Mouse (Mus musculus) MEL-GATA-1-ER (cell line): ENCODE data around the gene Ndufb2.

Experiments
- DNase-seq: peaks from one replicate; pipeline ENCODE4 v3.0.0-alpha.2; 2012; ENCODE audit warnings: low read depth; ENCODE audit errors: extremely low read depth

Gene Ndufb2

DNA sequence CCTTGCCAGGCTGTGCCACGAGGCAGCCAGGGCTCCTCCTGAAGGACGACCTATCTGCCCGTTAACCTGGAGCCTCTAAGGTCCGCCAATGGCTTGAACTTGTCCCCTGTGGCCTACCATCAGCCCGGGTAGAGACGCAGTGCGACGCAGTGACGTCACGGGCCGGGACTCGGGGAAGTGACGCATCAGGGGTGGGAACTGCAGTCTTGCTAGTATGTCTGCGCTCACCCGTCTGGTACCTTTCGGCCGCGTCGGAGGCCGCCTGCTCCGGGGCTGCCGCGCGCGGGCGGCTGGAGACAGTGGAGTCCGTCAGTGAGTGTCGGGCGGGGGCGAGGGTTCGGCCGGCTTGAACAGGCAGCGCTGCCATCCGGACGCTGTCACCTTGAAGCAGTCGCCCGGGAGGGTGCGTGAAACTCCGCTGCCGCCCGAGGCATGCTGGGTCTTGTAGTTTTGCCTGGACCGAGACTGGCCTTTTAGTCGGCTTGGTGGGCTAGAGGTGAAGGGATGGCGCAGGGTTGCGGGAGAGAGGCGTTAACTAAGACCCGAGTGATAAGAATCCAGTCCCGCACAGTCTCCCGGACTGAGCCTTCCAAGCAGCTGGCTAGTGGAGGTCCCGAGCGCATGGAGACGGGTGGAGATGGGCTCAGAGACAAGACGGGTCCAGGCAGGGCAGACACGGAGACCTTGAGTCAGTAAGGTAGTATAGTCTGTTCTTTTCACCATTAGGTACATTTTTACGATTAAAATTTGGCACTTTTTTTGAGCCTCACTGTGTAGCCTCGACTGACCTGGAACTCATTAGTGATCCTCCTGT, at the start of gene Ndufb2:
Ndufb2 (plus strand) TSS at position 174 of the 814 bp plus-strand sequence.
- DNase-seq, result peak; percentile 83

GRCm38 (mm10) chr6:39542631-39543597, 49.5 kb upstream of the Ndufb2 start:
- DNase-seq, result no peak

DNA sequence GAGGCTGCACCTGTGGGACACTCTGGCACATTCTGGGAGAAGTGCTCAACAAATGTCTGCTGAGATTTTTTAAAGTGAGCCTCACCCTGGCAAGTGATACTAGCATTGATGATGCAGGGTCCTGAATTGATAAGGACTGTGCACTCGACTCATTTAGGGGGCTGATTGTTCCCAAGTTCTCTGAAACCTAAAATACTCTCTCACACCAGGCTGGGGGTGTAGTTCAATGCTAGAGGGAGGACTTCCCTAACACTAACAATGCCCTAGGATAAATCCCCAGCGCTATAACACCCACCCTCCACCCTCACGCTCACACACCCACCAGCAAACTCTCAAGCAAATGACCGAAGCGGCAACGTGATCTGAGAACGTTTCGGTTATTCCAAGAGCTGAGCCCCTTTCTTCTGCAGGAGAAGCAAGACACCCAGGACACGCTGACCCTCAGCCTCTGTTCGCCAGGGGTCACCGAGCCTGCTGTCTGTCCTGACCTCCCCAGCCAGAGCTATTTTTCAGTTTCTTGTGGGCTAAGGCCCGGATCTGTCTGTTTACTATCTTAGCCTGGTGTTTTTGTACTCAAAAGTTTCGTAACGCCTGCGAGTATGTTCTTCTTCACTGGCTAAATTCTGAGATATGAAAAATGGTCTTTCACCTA, 48.5 kb upstream of the Ndufb2 start:
- no peak for DNase-seq

- DNase-seq, result no peak
These were observed 46.9 kb upstream of the Ndufb2 start for GRCm38 (mm10) chr6:39545474-39545873.

GRCm38 (mm10) chr6:39548030-39548429, 44.3 kb upstream of the Ndufb2 start:
- no peak for DNase-seq

GRCm38 (mm10) chr6:39551981-39552636, 40.3 kb upstream of the Ndufb2 start:
- no peak for DNase-seq

- no peak for DNase-seq
These were observed 37.3 kb upstream of the Ndufb2 start for GRCm38 (mm10) chr6:39554888-39555647.

DNA sequence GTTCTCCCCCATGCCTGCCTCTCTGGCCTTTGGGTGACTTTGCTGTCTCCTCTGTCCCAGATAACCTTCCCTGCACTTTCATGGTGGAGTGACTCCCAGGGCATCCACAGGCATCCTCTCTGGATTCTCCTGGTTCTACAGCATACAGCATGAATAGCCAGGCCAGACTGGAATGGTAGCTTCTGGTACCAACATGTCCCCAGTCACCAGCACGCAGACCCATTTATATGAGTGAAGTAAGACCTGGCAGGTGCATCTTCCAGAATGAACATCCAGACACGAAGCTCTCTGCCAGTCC, 36.8 kb upstream of the Ndufb2 start:
- DNase-seq, result no peak

DNA sequence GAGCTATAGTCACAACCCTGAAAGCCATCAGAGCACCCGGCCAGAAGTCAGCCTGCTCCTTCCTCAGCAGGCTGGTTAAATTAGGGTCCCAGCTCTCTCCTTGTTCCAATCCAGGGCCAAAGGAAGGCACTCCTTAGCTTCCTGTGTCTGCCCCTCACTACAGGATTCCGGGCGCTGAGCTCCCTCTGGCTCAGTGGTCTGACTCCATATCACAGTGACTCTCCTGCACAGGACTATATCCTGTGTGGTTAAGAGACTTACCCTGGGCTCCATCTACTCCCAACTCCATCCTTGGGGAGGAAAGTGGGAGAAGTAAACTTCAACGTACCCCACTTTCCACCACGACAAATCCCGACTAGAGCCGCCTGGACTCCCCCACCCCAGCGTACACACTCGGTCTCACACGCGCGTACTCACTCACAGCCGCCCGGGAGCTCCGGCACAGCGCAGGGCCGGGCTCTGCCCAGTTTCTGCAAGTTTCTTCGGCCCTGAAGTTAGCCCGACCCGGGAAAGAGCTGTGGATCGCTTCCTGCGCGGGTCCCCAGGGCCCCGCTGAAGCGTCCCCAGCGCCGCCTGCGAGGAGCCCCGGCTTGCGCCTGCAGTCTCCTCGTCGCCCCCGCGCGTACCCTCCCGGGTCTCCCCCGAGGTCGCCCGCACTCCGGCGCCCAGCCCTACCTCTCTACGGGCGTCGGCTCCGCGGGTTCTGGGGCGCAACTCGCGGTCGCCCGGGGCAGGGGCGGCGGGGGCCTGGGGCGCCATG, 35.3 kb upstream of the Ndufb2 start:
- no peak for DNase-seq

DNA sequence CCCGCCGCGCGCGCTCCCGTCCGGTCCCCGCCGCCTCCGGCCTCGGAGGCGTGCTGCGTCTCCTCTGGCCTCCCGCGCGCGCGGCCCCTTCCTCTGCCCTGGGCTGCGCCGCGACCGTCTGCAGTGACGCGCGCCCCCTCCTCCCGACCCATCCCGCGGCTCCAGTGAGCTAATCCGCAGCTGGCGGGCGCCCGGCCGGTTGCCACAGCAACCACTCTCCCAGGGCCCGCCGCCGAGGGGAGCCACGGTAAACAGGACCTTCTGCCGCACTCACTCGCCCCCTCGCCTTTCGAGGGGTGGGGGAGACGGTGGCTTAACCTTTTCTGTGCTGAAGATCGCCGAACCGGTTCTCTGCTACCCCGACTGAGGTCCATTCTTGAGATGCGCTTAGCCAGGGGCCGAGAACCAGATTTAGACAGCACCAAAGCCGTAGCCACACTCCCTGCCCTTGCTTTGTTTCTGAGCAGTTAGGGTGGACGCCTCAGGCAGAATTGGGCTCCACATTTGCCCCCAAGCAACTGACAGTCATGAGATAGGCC, 34.6 kb upstream of the Ndufb2 start, which contains the start of gene Dennd2a:
Dennd2a (minus strand) TSS at position 145 of the 539 bp plus-strand sequence.
- DNase-seq, result no peak

- no peak for DNase-seq
These were observed 33.0 kb upstream of the Ndufb2 start for GRCm38 (mm10) chr6:39559276-39559939.

DNA sequence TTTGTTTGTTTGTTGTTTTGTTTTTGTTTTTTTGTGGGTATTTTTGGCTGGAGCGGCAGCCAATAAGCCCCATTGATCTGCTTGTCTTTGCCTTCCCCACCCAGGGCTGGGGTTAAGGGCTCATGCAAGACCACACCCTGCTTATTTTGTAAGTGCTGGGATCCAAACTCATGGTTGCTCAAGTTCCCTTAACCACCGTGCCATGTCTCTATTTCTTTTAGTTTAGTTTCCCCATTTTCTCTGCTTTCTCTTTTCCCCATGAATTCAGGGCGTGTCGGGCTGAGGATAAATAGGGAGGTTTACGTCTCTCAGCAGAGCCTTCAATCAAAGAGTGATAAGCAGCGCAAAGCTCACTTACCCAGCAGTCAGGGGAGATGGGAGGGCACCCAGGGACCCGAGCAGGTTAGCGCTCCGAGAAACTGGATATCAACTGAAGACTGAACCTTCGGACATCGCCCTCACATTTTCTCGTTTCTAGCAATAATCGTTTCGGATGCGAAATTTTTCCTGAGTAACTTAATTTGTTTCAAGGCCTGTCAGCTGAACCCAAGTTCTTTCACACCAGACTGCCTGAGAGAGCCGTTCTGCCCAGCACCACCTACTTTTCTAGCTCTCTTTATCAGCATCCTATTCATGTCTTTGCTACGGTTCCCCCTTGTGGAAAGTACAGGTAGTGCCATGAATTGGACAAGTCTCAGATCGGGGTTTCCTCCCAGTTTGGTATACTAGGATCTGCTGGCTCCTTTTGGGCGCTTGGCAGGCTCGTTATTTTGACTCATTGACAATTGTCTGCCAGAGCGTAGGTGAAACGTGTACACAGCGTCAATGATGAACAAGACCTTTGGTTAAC, 30.0 kb upstream of the Ndufb2 start:
- peak; percentile 92 for DNase-seq

DNA sequence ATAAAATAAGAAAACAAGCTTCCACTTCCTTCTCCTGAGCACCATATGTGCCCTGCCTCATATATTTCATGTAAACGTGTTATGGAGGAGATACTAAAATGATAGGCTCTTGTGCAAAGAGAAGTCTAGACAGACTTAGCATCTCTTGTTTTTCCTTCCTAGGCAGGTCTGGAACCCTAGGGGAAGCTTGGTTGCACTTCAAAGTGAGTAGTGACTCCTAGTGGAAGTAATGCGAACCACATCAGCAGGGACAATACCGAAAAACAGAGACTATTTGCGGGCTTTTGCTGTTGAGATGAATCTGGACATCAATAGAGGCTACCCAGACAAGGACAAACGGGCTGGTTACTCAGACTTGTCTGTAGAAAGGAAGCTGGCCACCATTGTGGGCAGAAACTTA, 24.8 kb upstream of the Ndufb2 start:
- peak; percentile 41 for DNase-seq

GRCm38 (mm10) chr6:39570426-39570825, 21.9 kb upstream of the Ndufb2 start:
- no peak for DNase-seq

GRCm38 (mm10) chr6:39573791-39574554, 18.4 kb upstream of the Ndufb2 start, which contains the start of gene Adck2:
Gene Adck2 (plus strand): TSS chr6:39573873.
- peak; percentile 76 for DNase-seq

GRCm38 (mm10) chr6:39574555-39574869, 17.9 kb upstream of the Ndufb2 start:
- DNase-seq, result no peak

DNA sequence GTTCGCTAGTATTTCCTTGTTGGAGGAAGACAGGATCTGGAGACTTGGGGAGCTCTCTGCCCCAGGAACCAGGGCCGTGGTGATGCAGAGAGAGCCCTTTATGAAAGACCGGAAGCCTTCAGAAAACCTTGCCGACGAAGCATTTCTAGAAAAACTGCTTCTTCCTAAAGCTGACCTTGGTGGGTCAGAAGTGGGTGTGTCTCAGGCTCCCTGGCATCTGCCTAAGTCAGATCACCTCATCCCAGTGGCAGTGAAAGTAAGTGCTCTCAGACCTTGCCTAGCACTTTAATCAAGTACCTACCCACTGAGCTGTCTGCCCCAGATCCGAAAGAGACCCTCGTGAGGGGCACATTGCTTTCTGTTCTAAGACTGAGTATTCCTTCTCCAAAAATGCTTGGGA, 17.4 kb upstream of the Ndufb2 start:
- no peak for DNase-seq
